Mouse (Mus musculus) heart, postnatal 0 days (tissue): ENCODE results near the gene Selenoh. TPM values are rescaled to one million over a fixed set of nuclear protein-coding genes. Genes with fewer than 3 reads are reported as not detected.

Source experiments
- ATAC-seq: fragments of 200-750 bp; cut with Nextera tagmentation; 2 replicates; pipeline ENCODE4 v1.8.0; 2017; ENCODE audit warnings: low read depth, moderate number of reproducible peaks, moderate library complexity; ENCODE audit not compliant: insufficient read depth
- DNase-seq: peaks from one replicate; pipeline ENCODE4 v3.0.0-alpha.2; 2016; ENCODE audit warnings: low spot score
- H3K27ac ChIP-seq: fragments of 300-500 bp; sonication (generic); 2 replicates; pipeline ENCODE4 v1.5.1; 2014; ENCODE audit warnings: low read depth, mild to moderate bottlenecking
- H3K27me3 ChIP-seq: fragments of 300-500 bp; sonication (generic); 2 replicates; pipeline ENCODE4 v1.6.1; 2014; ENCODE audit warnings: low read length, mixed read lengths; ENCODE audit not compliant: control insufficient read depth, insufficient read depth
- H3K36me3 ChIP-seq: fragments of 300-500 bp; sonication (generic); replicated peaks from 2 replicates; pipeline ENCODE4 v1.6.1; 2014; ENCODE audit warnings: low read length, mixed read lengths; ENCODE audit not compliant: control insufficient read depth, insufficient read depth
- H3K4me1 ChIP-seq: fragments of 300-500 bp; sonication (generic); 2 replicates; pipeline ENCODE4 v1.6.1; 2014; ENCODE audit warnings: antibody characterized with exemption; ENCODE audit not compliant: control insufficient read depth, insufficient read depth
- H3K4me2 ChIP-seq: fragments of 300-500 bp; sonication (generic); 2 replicates; pipeline ENCODE4 v1.6.1; 2014; ENCODE audit warnings: low read depth, mild to moderate bottlenecking, low read length, moderate library complexity
- H3K4me3 ChIP-seq: fragments of 300-500 bp; sonication (generic); 2 replicates; pipeline ENCODE4 v1.5.1; 2014; ENCODE audit warnings: low read depth, low read length
- H3K9ac ChIP-seq: fragments of 300-500 bp; sonication (generic); replicated peaks from 2 replicates; pipeline ENCODE4 v1.6.1; 2014; ENCODE audit warnings: low read depth, low read length, mixed read lengths
- H3K9me3 ChIP-seq: fragments of 300-500 bp; sonication (generic); replicated peaks from 2 replicates; pipeline ENCODE4 v1.6.1; 2016; ENCODE audit warnings: low read length; ENCODE audit not compliant: control insufficient read depth
- CTCF ChIP-seq: IDR thresholded peaks from 2 replicates; pipeline ENCODE4 v1.5.1; 2016; ENCODE audit warnings: antibody characterized with exemption, control low read depth, low read depth
- EP300 ChIP-seq: IDR thresholded peaks from 2 replicates; pipeline ENCODE4 v1.6.1; 2016; ENCODE audit warnings: antibody characterized with exemption, low read depth
- WGBS: fragments of 180-500 bp; shearing (Covaris S2); extraction: QIAGEN DNeasy Blood & Tissue Kit; methylation state at CpG from one replicate; pipeline ENCODE4 v1.1.7; 2014; 5-methylcytosine and 5-hydroxymethylcytosine counted together
- polyA plus RNA-seq: library from polyadenylated mRNA; unstranded; fragments of >200 nt; fragmentation: Nextera tagmentation; extraction: Ambion mirVana; gene quantifications from 2 replicates; pipeline ENCODE4 v1.2.1, GENCODE M21; 2015
- total RNA-seq: library from RNA; depleted of rRNA; stranded (reverse); fragments of >200 nt; gene quantifications from 2 replicates; pipeline ENCODE4 v1.2.3, GENCODE M21; 2014; ENCODE audit warnings: low replicate concordance

The Selenoh gene
- total and polyA plus RNA-seq, 2 experiments from 2014 or later: 149 to 240 TPM

- no peak overlapping the region for H3K4me2 ChIP-seq
- no peaks in the 10 kb centered on the region for H3K4me1 ChIP-seq
- no peak overlapping the region for H3K4me3 ChIP-seq
- no peak overlapping the region for H3K9ac ChIP-seq
- no peaks in the 10 kb centered on the region for H3K9me3 ChIP-seq
- H3K36me3 ChIP-seq: no peaks in the 10 kb centered on the region
- DNase-seq (no peak), ATAC-seq (no peak)
- no peak overlapping the region for H3K27ac ChIP-seq
- 35% methylated on average over 2 of the region's 2 CpGs for WGBS
- peak; percentile 44 for TF ChIP-seq CTCF
- TF ChIP-seq EP300: no peak
- H3K27me3 ChIP-seq: no peaks in the 10 kb centered on the region
Measured at GRCm38 (mm10) chr2:84662866-84663265, 7.7 kb downstream of the Selenoh start.

GRCm38 (mm10) chr2:84660253-84660652, 10.3 kb downstream of the Selenoh start:
- H3K9ac ChIP-seq: no peak overlapping the region
- peak; percentile 76 for TF ChIP-seq CTCF
- TF ChIP-seq EP300: no peak
- H3K9me3 ChIP-seq: no peaks in the 10 kb centered on the region
- H3K36me3 ChIP-seq: no peaks in the 10 kb centered on the region
- DNase-seq (peak; percentile 65), ATAC-seq (no peak)
- H3K4me1 ChIP-seq: no peaks in the 10 kb centered on the region
- H3K27ac ChIP-seq: no peak overlapping the region
- H3K4me3 ChIP-seq: no peak overlapping the region
- no peaks in the 10 kb centered on the region for H3K27me3 ChIP-seq
- 53% methylated on average over 3 of the region's 3 CpGs for WGBS
- no peak overlapping the region for H3K4me2 ChIP-seq

- Histone ChIP-seq H3K9me3 (no peaks in the 10 kb centered on the region), H3K36me3 (no peaks in the 10 kb centered on the region), H3K27ac (no peak within 1 kb of the TSS), H3K9ac (no peak within 1 kb of the TSS), H3K27me3 (no peaks in the 10 kb centered on the region), H3K4me1 (no peaks in the 10 kb centered on the region), H3K4me2 (no peak within 1 kb of the TSS), H3K4me3 (no peak within 1 kb of the TSS)
- TF ChIP-seq EP300: no peak
- TF ChIP-seq CTCF: no peak
- DNase-seq: no peak
- ATAC-seq: no peak
- WGBS: 92% methylated on average over 32 of the region's 32 CpGs
Measured at GRCm38 (mm10) chr2:84658806-84659205, 11.8 kb downstream of the Selenoh start, which contains the start of gene Btbd18. Gene Btbd18, plus strand, starts transcription at chr2:84659079.

GRCm38 (mm10) chr2:84655864-84656263, 14.7 kb downstream of the Selenoh start:
- Histone ChIP-seq H3K4me2 (no peak overlapping the region), H3K4me3 (no peak overlapping the region), H3K9me3 (no peaks in the 10 kb centered on the region), H3K27me3 (no peaks in the 10 kb centered on the region), H3K27ac (no peak overlapping the region), H3K36me3 (no peaks in the 10 kb centered on the region), H3K9ac (no peak overlapping the region), H3K4me1 (no peaks in the 10 kb centered on the region)
- no peak for ATAC-seq
- no peak for TF ChIP-seq CTCF
- no peak for TF ChIP-seq EP300
- WGBS: 50% methylated on average over 1 of the region's 1 CpGs
- DNase-seq: no peak

GRCm38 (mm10) chr2:84653354-84653753, 17.2 kb downstream of the Selenoh start:
- TF ChIP-seq EP300 (no peak), CTCF (peak; percentile 24; the same call in 1 of the 2 replicates)
- no peak for ATAC-seq

GRCm38 (mm10) chr2:84650464-84651195, 19.9 kb downstream of the Selenoh start, which contains the start of gene Ctnnd1:
Gene Ctnnd1, minus strand, starts transcription at chr2:84650765.
- Histone ChIP-seq H3K9ac (peak within 1 kb of the TSS; percentile 92), H3K9me3 (no peaks in the 10 kb centered on the region), H3K27ac (peak within 1 kb of the TSS; percentile 99), H3K4me2 (peak within 1 kb of the TSS; percentile 79), H3K4me3 (peak within 1 kb of the TSS; percentile 72), H3K27me3 (no peaks in the 10 kb centered on the region), H3K4me1 (peaks cover 23% of the 10 kb centered on the region), H3K36me3 (no peaks in the 10 kb centered on the region)
- DNase-seq (peak; percentile 97), ATAC-seq (peak; percentile 98)
- 0 out of 2 replicates have a peak, but pooled peaks have one; percentile 64 for TF ChIP-seq EP300
- TF ChIP-seq CTCF: no peak
- WGBS: under 1% methylated on average over 15 of the region's 15 CpGs

More at GRCm38 (mm10) chr2:84653354-84653753, 17.2 kb downstream of the Selenoh start:
- no peak overlapping the region for H3K9ac ChIP-seq
- no peak overlapping the region for H3K4me3 ChIP-seq
- no peak overlapping the region for H3K4me2 ChIP-seq
- H3K27me3 ChIP-seq: no peaks in the 10 kb centered on the region
- DNase-seq: no peak
- no peaks in the 10 kb centered on the region for H3K9me3 ChIP-seq
- no peaks in the 10 kb centered on the region for H3K4me1 ChIP-seq
- H3K27ac ChIP-seq: no peak overlapping the region
- H3K36me3 ChIP-seq: no peaks in the 10 kb centered on the region
